ENCODE assay signal across 28 mouse cellular contexts in the genomic region with DNA sequence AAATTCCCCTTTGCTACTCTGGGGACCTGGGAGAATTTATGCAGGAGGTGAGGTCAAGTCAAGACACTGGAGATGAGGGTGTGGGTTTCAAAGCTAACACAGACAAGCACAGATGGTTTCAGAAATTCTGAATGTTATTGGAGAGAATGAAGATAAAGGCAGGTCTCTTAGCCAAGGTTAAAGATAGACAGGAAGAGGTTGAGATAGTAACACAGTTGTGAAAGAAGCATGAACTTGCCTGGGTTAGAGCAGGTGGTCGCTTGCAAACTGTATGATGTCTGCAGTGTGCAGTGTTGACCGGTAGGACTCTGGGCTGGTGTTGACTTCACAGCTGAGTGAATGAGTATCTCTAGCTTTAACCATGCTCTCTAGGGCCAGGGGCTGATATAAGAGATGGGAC.
DNase-seq lines count a peak whose midpoint lies in the region; ATAC-seq lines count a peak whose summit lies in the region.
"Had no signal": no experiment of that assay in that cellular context is flagged by ENCODE, and none has a peak within 500 bp of the region (broad histone marks: within the 10 kb centered on the region; RNA-seq: fewer than 3 reads in every experiment).

No protein-coding gene starts in this region.

- H3K4me1 ChIP-seq in heart, embryonic 16.5 days (ENCODE audit: control insufficient read depth, insufficient read depth, low read length): peaks cover 7% of the 10 kb centered on the region
- no peaks in the 10 kb centered on the region for H3K4me1 ChIP-seq in kidney, embryonic 16.5 days (ENCODE audit: insufficient read depth, low read length)
- no peaks in the 10 kb centered on the region for H3K4me1 ChIP-seq in midbrain, embryonic 14.5 days (ENCODE audit: control insufficient read depth, insufficient read depth, low read length)
- H3K4me1 ChIP-seq: limb, embryonic 10.5 days; lung, embryonic 15.5 days; neural tube, embryonic 12.5 days had no signal

- H3K9ac ChIP-seq in heart, embryonic 16.5 days (ENCODE audit: low read length): no peak overlapping the region
- no peak overlapping the region for H3K9ac ChIP-seq in kidney, embryonic 16.5 days (replicated peaks; ENCODE audit: low read length)
- no peak overlapping the region for H3K9ac ChIP-seq in midbrain, embryonic 14.5 days (replicated peaks; ENCODE audit: low read length)
- H3K9ac ChIP-seq: embryonic facial prominence, embryonic 15.5 days; hindbrain, embryonic 14.5 days; lung, embryonic 15.5 days; neural tube, embryonic 12.5 days had no signal

- WGBS in heart, embryonic 16.5 days: 55% methylated on average over 2 of the region's 2 CpGs
- WGBS in kidney, embryonic 16.5 days: 75% methylated on average over 2 of the region's 2 CpGs
- 97% methylated on average over 2 of the region's 2 CpGs for WGBS in midbrain, embryonic 14.5 days

- H3K9me3 ChIP-seq in heart, embryonic 16.5 days (replicated peaks; ENCODE audit: control insufficient read depth, low read length): no peaks in the 10 kb centered on the region
- no peaks in the 10 kb centered on the region for H3K9me3 ChIP-seq in kidney, embryonic 16.5 days (ENCODE audit: low read length)
- H3K9me3 ChIP-seq in midbrain, embryonic 14.5 days (ENCODE audit: control insufficient read depth, low read length): no peaks in the 10 kb centered on the region
- H3K9me3 ChIP-seq: embryonic facial prominence, embryonic 15.5 days; limb, embryonic 10.5 days; lung, embryonic 15.5 days; neural tube, embryonic 12.5 days had no signal

- peak; percentile 24; the same call in 1 of the 2 replicates for ATAC-seq in heart, embryonic 16.5 days (replicated peaks; ENCODE audit: extremely low read depth, insufficient read depth, low FRiP score)
- peak; percentile 55 for ATAC-seq in granulocyte monocyte progenitor cell, adult 5-6 weeks (replicated peaks; ENCODE audit: poor library complexity, severe bottlenecking)
- no peak for ATAC-seq in kidney, embryonic 16.5 days (ENCODE audit: low FRiP score, low TSS enrichment)
- ATAC-seq in midbrain, embryonic 14.5 days (ENCODE audit: low FRiP score, low TSS enrichment): no peak
- ATAC-seq: activated CD4-positive, CD25-positive, alpha-beta regulatory T cell, adult 4 months; forebrain, embryonic 14.5 days; inflammation-experienced regulatory T-cells, adult 6 months had no signal

- no peak overlapping the region for H3K4me2 ChIP-seq in heart, embryonic 16.5 days (ENCODE audit: low read depth, low read length)
- no peak overlapping the region for H3K4me2 ChIP-seq in kidney, embryonic 16.5 days (replicated peaks; ENCODE audit: low read depth, low read length)
- H3K4me2 ChIP-seq in midbrain, embryonic 14.5 days (ENCODE audit: low read length): no peak overlapping the region
- H3K4me2 ChIP-seq: embryonic facial prominence, embryonic 15.5 days; heart, embryonic 11.5 days; hindbrain, embryonic 14.5 days; lung, embryonic 15.5 days; midbrain, embryonic 11.5 days; neural tube, embryonic 12.5 days had no signal

- H3K36me3 ChIP-seq in heart, embryonic 16.5 days (ENCODE audit: control insufficient read depth, insufficient read depth): peaks cover 4% of the 10 kb centered on the region
- H3K36me3 ChIP-seq in kidney, embryonic 16.5 days (ENCODE audit: insufficient read depth, low read length): no peaks in the 10 kb centered on the region
- no peaks in the 10 kb centered on the region for H3K36me3 ChIP-seq in midbrain, embryonic 14.5 days (ENCODE audit: control insufficient read depth, insufficient read depth, low read length)
- H3K36me3 ChIP-seq: embryonic facial prominence, embryonic 15.5 days; G1E; lung, embryonic 15.5 days; neural tube, embryonic 12.5 days had no signal

- intact Hi-C loops in heart, postnatal 14 days (cut with DNase I): no loop called here

- H3K27me3 ChIP-seq in heart, embryonic 16.5 days (ENCODE audit: control insufficient read depth, insufficient read depth, low read length): no peaks in the 10 kb centered on the region
- no peaks in the 10 kb centered on the region for H3K27me3 ChIP-seq in kidney, embryonic 16.5 days (ENCODE audit: insufficient read depth, low read length)
- no peaks in the 10 kb centered on the region for H3K27me3 ChIP-seq in midbrain, embryonic 14.5 days (ENCODE audit: control insufficient read depth, insufficient read depth, low read length)
- H3K27me3 ChIP-seq: CH12.LX; embryonic facial prominence, embryonic 15.5 days; lung, embryonic 15.5 days; neural tube, embryonic 12.5 days had no signal

- no peak for DNase-seq in heart, postnatal 14 days
- peak; percentile 53 for DNase-seq in 416B (ENCODE audit: low read depth)
- peak; percentile 65 for DNase-seq in thymus, postnatal 0 days (ENCODE audit: low spot score)
- no peak for DNase-seq in midbrain, embryonic 14.5 days
- DNase-seq in frontal cortex, postnatal 36 days (ENCODE audit: low spot score in 2 of 2): no peak
- DNase-seq: adrenal gland, postnatal 10 days; cerebellum, adult 8-10 months; cerebellum, postnatal 36 days; heart, postnatal 36 days; kidney, adult 2 months; kidney, postnatal 10 days; lung, postnatal 36 days; right cerebral cortex, postnatal 25 days had no signal

- no peak overlapping the region for H3K4me3 ChIP-seq in heart, embryonic 16.5 days (ENCODE audit: low read length)
- H3K4me3 ChIP-seq in kidney, embryonic 16.5 days (ENCODE audit: low read length): no peak overlapping the region
- no peak overlapping the region for H3K4me3 ChIP-seq in midbrain, embryonic 14.5 days (replicated peaks; ENCODE audit: low read depth, low read length)
- H3K4me3 ChIP-seq: embryonic facial prominence, embryonic 15.5 days; limb, embryonic 10.5 days; lung, embryonic 15.5 days; neural tube, embryonic 12.5 days had no signal

- no peak overlapping the region for H3K27ac ChIP-seq in heart, embryonic 16.5 days (ENCODE audit: low read length)
- H3K27ac ChIP-seq in kidney, embryonic 16.5 days (ENCODE audit: low read length): no peak overlapping the region
- H3K27ac ChIP-seq in midbrain, embryonic 14.5 days (replicated peaks; ENCODE audit: low read depth, low read length): no peak overlapping the region
- H3K27ac ChIP-seq: embryonic facial prominence, embryonic 15.5 days; hindbrain, embryonic 14.5 days; limb, embryonic 10.5 days; lung, embryonic 15.5 days; neural tube, embryonic 12.5 days had no signal

Comparison
In these comparisons a context has a peak if more than half of its experiments do, and no peak if none do; other contexts are left out.
1. ATAC-seq: peak in heart, embryonic 16.5 days (single experiment) and granulocyte monocyte progenitor cell, adult 5-6 weeks (single experiment); none in kidney, embryonic 16.5 days (single experiment) and midbrain, embryonic 14.5 days (single experiment).
2. DNase-seq: peak in 416B (single experiment) and thymus, postnatal 0 days (single experiment); none in heart, postnatal 14 days (0 of 2), midbrain, embryonic 14.5 days (single experiment) and frontal cortex, postnatal 36 days (0 of 2).